Mouse (Mus musculus) brain, embryonic 14.5 days (tissue): ENCODE measurements at regions not wholly inside any gene's neighbourhood (a gene's known extent, or its start where the extent isn't known, plus 50 kb on each side); places are given as distances from the start of the nearest gene placed in this dataset.

Experiments
- CTCF ChIP-seq: fragments of 200-500 bp; IDR thresholded peaks from 2 replicates; pipeline ENCODE4 v1.5.1; 2012; ENCODE audit warnings: inconsistent platforms, mild to moderate bottlenecking, moderate library complexity, borderline replicate concordance; ENCODE audit not compliant: insufficient read depth, insufficient read length; ENCODE audit errors: extremely low read depth
- POLR2A ChIP-seq: fragments of 200-500 bp; IDR thresholded peaks from 2 replicates; pipeline ENCODE4 v1.6.1; 2012; ENCODE audit warnings: mild to moderate bottlenecking, inconsistent platforms, borderline replicate concordance; ENCODE audit not compliant: poor library complexity, insufficient read depth, insufficient read length, severe bottlenecking; ENCODE audit errors: extremely low read depth

DNA sequence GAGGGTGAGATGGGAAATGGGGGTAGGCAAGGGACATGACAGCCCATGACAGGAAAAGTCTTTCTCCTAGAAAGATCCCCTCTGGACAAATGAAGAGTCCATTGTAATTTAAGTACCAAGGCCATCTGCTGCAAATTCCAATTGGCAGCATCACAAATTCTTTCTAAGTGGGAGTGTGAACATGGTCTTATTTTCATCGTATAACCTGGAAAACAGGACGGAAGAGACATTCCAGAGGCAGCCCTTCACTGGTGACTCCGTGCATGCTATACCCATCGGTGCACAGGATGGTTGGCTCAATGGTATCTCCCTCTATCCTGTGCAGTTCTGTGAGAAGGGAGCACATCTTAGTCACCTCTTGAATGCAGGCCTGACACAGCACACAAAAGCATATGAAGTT lies 249.8 kb downstream of the Gm9195 start:
- TF ChIP-seq CTCF (no peak), POLR2A (no peak)
